Mouse (Mus musculus) limb, embryonic 12.5 days (tissue): ENCODE measurements around the gene Ankrd34b. TPM values are rescaled to one million over a fixed set of nuclear protein-coding genes. Genes with fewer than 3 reads are reported as not detected.

ENCODE experiments used
- polyA plus RNA-seq: library from polyadenylated mRNA; unstranded; fragments of >200 nt; fragmentation: Nextera tagmentation; extraction: Ambion mirVana; gene quantifications from 2 replicates; pipeline ENCODE4 v1.2.1, GENCODE M21; 2016

Ankrd34b gene
- polyA plus RNA-seq, 1 experiment from 2014 or later, result not detected

Other genes with a start within 250 kb of the Ankrd34b start
- gene Gm20379, start 119.9 kb upstream of the Ankrd34b start, polyA plus RNA-seq, result 1.5 and 2.6 TPM in 2 replicates
- gene Dhfr, start 71.2 kb upstream of the Ankrd34b start, polyA plus RNA-seq, result 20.7 and 21.9 TPM in 2 replicates
- gene Msh3, start 70.9 kb upstream of the Ankrd34b start, polyA plus RNA-seq, result 42.7 and 43.8 TPM in 2 replicates
- 0.18 TPM in 1 of 2 replicates, not detected in the other for gene Fam151b, start 58.1 kb downstream of the Ankrd34b start, polyA plus RNA-seq
- gene Zfyve16, start 105.0 kb downstream of the Ankrd34b start, polyA plus RNA-seq, result 13.8 and 14.9 TPM in 2 replicates
- not detected in 2 replicates for gene Spz1, start 150.3 kb downstream of the Ankrd34b start, polyA plus RNA-seq
- 10.2 and 11.0 TPM in 2 replicates for gene Serinc5, start 185.2 kb downstream of the Ankrd34b start, polyA plus RNA-seq